Mouse (Mus musculus) CD8-positive naive resting alpha-beta T cell, adult 57 days (primary cell): Measurements from ENCODE around the gene Phf7. TPM values are rescaled to one million over a fixed set of nuclear protein-coding genes. Genes with fewer than 3 reads are reported as not detected.

Experiments
- total RNA-seq: library from RNA; stranded (reverse); gene quantifications from one replicate; pipeline ENCODE4 v1.2.4, GENCODE M21; 2023

The Phf7 gene
- total RNA-seq = 10.4 TPM

DNA sequence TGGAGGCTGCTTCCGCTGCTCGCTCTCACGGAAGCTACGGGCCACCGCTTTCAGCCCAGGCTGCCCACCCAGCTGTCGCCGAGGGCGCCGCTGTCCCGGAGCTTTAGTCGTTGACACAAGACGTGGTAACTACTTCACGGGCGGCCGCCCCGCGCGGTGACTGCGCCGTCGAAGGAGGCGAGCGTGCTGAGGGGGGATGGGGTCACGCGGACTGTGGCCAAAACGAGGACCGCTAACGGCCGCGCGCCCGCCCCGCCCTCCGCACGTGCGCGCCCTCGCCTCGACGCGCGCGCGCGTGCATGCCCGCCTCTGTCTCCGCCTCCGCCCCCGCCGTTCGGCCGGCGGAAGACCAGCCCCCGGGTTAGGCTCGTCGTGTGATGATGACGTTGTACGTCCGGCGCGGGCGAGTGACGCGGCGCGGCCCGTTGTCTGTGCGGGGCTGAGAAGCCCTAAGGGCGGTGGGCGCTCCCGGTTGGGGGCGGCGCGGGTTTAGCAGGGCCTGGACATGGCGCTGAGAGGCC, at the start of gene Phf7, which contains the start of gene Bap1:
Phf7 (minus strand) TSS at position 234 of the 521 bp plus-strand sequence.
Bap1 (plus strand) TSS at position 367 of the 521 bp plus-strand sequence.

GRCm38 (mm10) chr14:31217666-31218065, 33.5 kb downstream of the Phf7 start, which contains the start of gene Sema3g:
TSS of gene Sema3g (plus strand) at chr14:31217860.

DNA sequence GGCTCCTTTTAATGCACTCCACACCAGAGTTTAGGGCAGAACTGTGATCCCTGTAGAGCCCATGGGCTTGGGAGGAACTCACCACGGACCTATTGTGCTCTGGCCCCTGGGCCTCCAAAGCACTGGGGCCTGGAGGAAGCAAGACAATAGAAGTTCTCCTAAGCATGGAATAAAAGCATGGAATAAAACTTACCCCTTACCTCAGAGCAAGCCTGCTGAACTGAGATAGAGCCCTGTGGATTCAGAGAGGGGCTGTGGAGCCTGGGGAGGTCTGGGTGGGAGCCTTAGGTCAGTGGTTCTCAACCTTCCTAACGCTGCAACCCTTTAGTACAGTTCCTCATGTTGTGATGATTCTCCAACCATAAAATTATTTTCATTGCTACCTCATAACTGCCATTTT, 34.3 kb downstream of the Phf7 start, which contains the start of gene Nisch:
Nisch (minus strand) TSS at position 101 of the 400 bp plus-strand sequence.

DNA sequence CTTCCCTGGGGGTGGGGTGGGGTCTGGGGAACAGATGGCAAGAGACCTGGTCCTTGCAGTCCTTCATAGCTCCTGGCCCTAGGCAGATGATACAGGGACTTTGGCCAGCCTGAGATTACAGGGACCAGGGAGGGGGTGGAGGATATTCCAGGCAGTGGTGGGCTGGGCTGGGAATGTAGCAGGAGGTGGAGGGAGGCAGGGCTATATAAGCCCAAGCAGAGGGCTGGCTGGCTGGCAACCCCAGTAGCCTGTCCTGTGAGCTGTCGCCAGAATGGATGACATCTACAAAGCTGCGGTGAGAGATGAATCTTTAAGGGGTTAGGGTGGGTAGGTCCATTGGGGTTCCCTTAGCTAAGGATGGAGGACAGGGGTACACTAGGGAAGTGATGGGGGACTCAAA, 43.0 kb downstream of the Phf7 start, which contains the start of gene Tnnc1:
Tnnc1 (plus strand) TSS at position 229 of the 400 bp plus-strand sequence.

Other genes with a start within 250 kb of the Phf7 start
- gene Glt8d1, start 249.9 kb downstream of the Phf7 start, total RNA-seq = 9.5 TPM
- gene Spcs1, start 249.6 kb downstream of the Phf7 start, total RNA-seq = 80.2 TPM
- 70.3 TPM for gene Pbrm1, start 232.2 kb downstream of the Phf7 start, total RNA-seq
- 261 TPM for gene Gnl3, start 232.2 kb downstream of the Phf7 start, total RNA-seq
- 48.7 TPM for gene Smim4, start 122.4 kb downstream of the Phf7 start, total RNA-seq
- gene Nt5dc2, start 120.3 kb downstream of the Phf7 start, total RNA-seq = 1.9 TPM
- gene Stab1, start 82.7 kb downstream of the Phf7 start, total RNA-seq = 1.0 TPM
- gene Tnnc1, start 43.0 kb downstream of the Phf7 start, total RNA-seq = not detected
- 400 TPM for gene Nisch, start 34.4 kb downstream of the Phf7 start, total RNA-seq
- gene Sema3g, start 33.5 kb downstream of the Phf7 start, total RNA-seq = not detected
- gene Bap1, start 133 bp upstream of the Phf7 start, total RNA-seq = 104 TPM
- gene Dnah1, start 72.6 kb upstream of the Phf7 start, total RNA-seq = 0.06 TPM
- 39.8 TPM for gene Capn7, start 85.3 kb upstream of the Phf7 start, total RNA-seq
- gene Sh3bp5, start 184.8 kb upstream of the Phf7 start, total RNA-seq = 103 TPM
- 42.9 TPM for gene Eaf1, start 243.1 kb upstream of the Phf7 start, total RNA-seq
- gene Mettl6, start 243.7 kb upstream of the Phf7 start, total RNA-seq = 33.3 TPM